Mouse (Mus musculus) bone marrow, adult 2 months (tissue): ENCODE measurements around the gene Marc2.

Source experiments
- CTCF ChIP-seq: fragments of 200-500 bp; IDR thresholded peaks from 2 replicates; pipeline ENCODE4 v1.5.1; 2011; ENCODE audit warnings: low read length, control low read depth; ENCODE audit not compliant: control insufficient read depth, insufficient read depth
- POLR2A ChIP-seq: fragments of 200-500 bp; IDR thresholded peaks from 2 replicates; pipeline ENCODE4 v1.6.1; 2011; ENCODE audit warnings: low read depth, mild to moderate bottlenecking, control low read depth, low read length, borderline replicate concordance; ENCODE audit not compliant: control insufficient read depth

GRCm38 (mm10) chr1:184793163-184793876 is 52.9 kb downstream of the Marc2 start:
- TF ChIP-seq POLR2A, result no peak
- peak; percentile 85 for TF ChIP-seq CTCF
